Mouse (Mus musculus) testis, postnatal 10 days (tissue): Measurements from ENCODE around the gene Polr3f.

ENCODE experiments used
- DNase-seq: peaks from one replicate; pipeline ENCODE4 v3.0.0; 2021; ENCODE audit warnings: low spot score

Polr3f gene

GRCm38 (mm10) chr2:144526981-144527820 lies at the start of gene Polr3f, which contains the start of gene Dzank1:
Gene Polr3f (plus strand): TSS chr2:144527718.
Gene Dzank1 (minus strand): TSS chr2:144527414.
- peak; percentile 95 for DNase-seq

- DNase-seq, result no peak
These were observed 48.1 kb upstream of the Polr3f start for GRCm38 (mm10) chr2:144479421-144479820.

- no peak for DNase-seq
These were observed 43.4 kb upstream of the Polr3f start for GRCm38 (mm10) chr2:144484084-144484483.

- no peak for DNase-seq
These were observed 42.1 kb upstream of the Polr3f start for GRCm38 (mm10) chr2:144485439-144485838.

- no peak for DNase-seq
These were observed 40.0 kb upstream of the Polr3f start for GRCm38 (mm10) chr2:144487476-144487875.

GRCm38 (mm10) chr2:144489342-144489741 lies 38.2 kb upstream of the Polr3f start:
- DNase-seq, result no peak

- DNase-seq, result no peak
These were observed 25.4 kb upstream of the Polr3f start for GRCm38 (mm10) chr2:144502134-144502533.

- DNase-seq, result no peak
These were observed 12.9 kb upstream of the Polr3f start for GRCm38 (mm10) chr2:144514619-144515018.

GRCm38 (mm10) chr2:144519772-144520171 lies 7.7 kb upstream of the Polr3f start:
- no peak for DNase-seq

- DNase-seq, result no peak
These were observed 1.7 kb upstream of the Polr3f start for GRCm38 (mm10) chr2:144525856-144526255.

GRCm38 (mm10) chr2:144527821-144528174 lies 280 bp downstream of the Polr3f start:
- no peak for DNase-seq

GRCm38 (mm10) chr2:144537123-144537522 lies 9.6 kb downstream of the Polr3f start:
- no peak for DNase-seq

GRCm38 (mm10) chr2:144541246-144541645 lies 13.7 kb downstream of the Polr3f start:
- DNase-seq, result no peak

GRCm38 (mm10) chr2:144543670-144544069 lies 16.2 kb downstream of the Polr3f start:
- DNase-seq, result peak; percentile 49

GRCm38 (mm10) chr2:144544630-144545029 lies 17.1 kb downstream of the Polr3f start:
- no peak for DNase-seq

- no peak for DNase-seq
These were observed 17.5 kb downstream of the Polr3f start for GRCm38 (mm10) chr2:144545061-144545460.

- no peak for DNase-seq
These were observed 18.0 kb downstream of the Polr3f start for GRCm38 (mm10) chr2:144545481-144545880.

GRCm38 (mm10) chr2:144547559-144547958 lies 20.0 kb downstream of the Polr3f start:
- DNase-seq, result no peak

- DNase-seq, result peak; percentile 63
These were observed 23.0 kb downstream of the Polr3f start, which contains the start of gene Rbbp9 for GRCm38 (mm10) chr2:144550529-144550928. Gene Rbbp9 (minus strand): TSS chr2:144550869.

- DNase-seq, result no peak
These were observed 26.4 kb downstream of the Polr3f start for GRCm38 (mm10) chr2:144553905-144554304.

GRCm38 (mm10) chr2:144555286-144555819 lies 27.8 kb downstream of the Polr3f start:
- no peak for DNase-seq

GRCm38 (mm10) chr2:144555820-144556552 lies 28.5 kb downstream of the Polr3f start, which contains the start of gene Sec23b:
Gene Sec23b (plus strand): TSS chr2:144556229.
- peak; percentile 94 for DNase-seq

GRCm38 (mm10) chr2:144588723-144589122 lies 61.2 kb downstream of the Polr3f start:
- no peak for DNase-seq
